In the genomic region with DNA sequence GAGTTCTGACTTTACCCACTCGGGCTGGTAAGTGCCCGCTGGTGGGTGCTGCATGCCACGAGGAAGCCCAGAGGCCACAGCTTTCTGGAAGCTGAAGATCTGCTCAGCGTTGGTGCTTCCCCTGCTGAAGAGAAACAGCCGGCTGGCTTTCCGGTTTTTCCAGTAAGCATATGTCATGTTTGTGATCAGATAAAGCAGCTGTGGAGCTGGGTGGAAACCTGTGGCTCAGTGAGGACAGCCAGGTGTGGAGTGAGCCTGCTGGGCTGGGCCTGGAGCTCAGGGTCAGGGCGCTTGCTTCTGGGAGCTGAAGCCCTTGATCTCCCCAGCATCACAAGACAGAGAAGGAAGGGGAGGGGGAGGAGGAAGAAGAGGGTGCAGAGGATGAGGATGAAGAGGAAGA, we compare ENCODE assay signal across 22 mouse cellular contexts. TPM values are rescaled to one million over a fixed set of nuclear protein-coding genes. Genes with fewer than 3 reads are reported as not detected.
A peak's percentile ranks its signal among the peaks of the same experiment; 100 is the strongest.
DNase-seq lines count a peak whose midpoint lies in the region; ATAC-seq lines count a peak whose summit lies in the region.
"Had no signal": no experiment of that assay in that cellular context is flagged by ENCODE, and none has a peak within 500 bp of the region (broad histone marks: within the 10 kb centered on the region; RNA-seq: fewer than 3 reads in every experiment).

No protein-coding gene starts in this region.

- H3K9me3 ChIP-seq in heart, embryonic 15.5 days (replicated peaks) = no peaks in the 10 kb centered on the region
- no peaks in the 10 kb centered on the region for H3K9me3 ChIP-seq in limb, embryonic 15.5 days
- no peaks in the 10 kb centered on the region for H3K9me3 ChIP-seq in midbrain, embryonic 14.5 days (ENCODE audit: control insufficient read depth, low read length)
- no peaks in the 10 kb centered on the region for H3K9me3 ChIP-seq in neural tube, embryonic 15.5 days (replicated peaks)
- H3K9me3 ChIP-seq: hindbrain, embryonic 15.5 days; megakaryocyte, embryonic 14.5 days had no signal

- H3K4me3 ChIP-seq in heart, embryonic 15.5 days = no peak overlapping the region
- H3K4me3 ChIP-seq in limb, embryonic 15.5 days = no peak overlapping the region
- no peak overlapping the region for H3K4me3 ChIP-seq in midbrain, embryonic 14.5 days (replicated peaks; ENCODE audit: low read depth, low read length)
- no peak overlapping the region for H3K4me3 ChIP-seq in neural tube, embryonic 15.5 days (replicated peaks)
- H3K4me3 ChIP-seq: hindbrain, embryonic 15.5 days; megakaryocyte, embryonic 14.5 days had no signal

- no peak overlapping the region for H3K4me2 ChIP-seq in heart, embryonic 15.5 days
- no peak overlapping the region for H3K4me2 ChIP-seq in limb, embryonic 15.5 days
- H3K4me2 ChIP-seq in midbrain, embryonic 14.5 days (ENCODE audit: low read length) = no peak overlapping the region
- H3K4me2 ChIP-seq in neural tube, embryonic 15.5 days = no peak overlapping the region
- H3K4me2 ChIP-seq: hindbrain, embryonic 15.5 days had no signal

- H3K9ac ChIP-seq in heart, embryonic 15.5 days = no peak overlapping the region
- no peak overlapping the region for H3K9ac ChIP-seq in limb, embryonic 15.5 days
- H3K9ac ChIP-seq in midbrain, embryonic 14.5 days (replicated peaks; ENCODE audit: low read length) = no peak overlapping the region
- no peak overlapping the region for H3K9ac ChIP-seq in neural tube, embryonic 15.5 days (replicated peaks)
- H3K9ac ChIP-seq: hindbrain, embryonic 15.5 days had no signal

- ATAC-seq in heart, embryonic 15.5 days (replicated peaks; ENCODE audit: insufficient number of reproducible peaks, insufficient read depth, low FRiP score, low read depth) = no peak
- no peak for ATAC-seq in limb, embryonic 15.5 days (ENCODE audit: insufficient number of reproducible peaks, low FRiP score, low TSS enrichment, low read depth)
- ATAC-seq in midbrain, embryonic 14.5 days (ENCODE audit: low FRiP score, low TSS enrichment) = no peak
- no peak for ATAC-seq in neural tube, embryonic 15.5 days (ENCODE audit: low FRiP score)
- ATAC-seq: forebrain, embryonic 14.5 days; Patski had no signal

- DNase-seq in heart, postnatal 25 days (ENCODE audit: low spot score) = no peak
- peak; percentile 71 for DNase-seq in urinary bladder, postnatal 14 days (ENCODE audit: low spot score)
- DNase-seq in urinary bladder, adult 2 months (ENCODE audit: low spot score) = no peak
- DNase-seq in thymus, postnatal 36 days = peak; percentile 6 to 24
- no peak for DNase-seq in midbrain, embryonic 14.5 days
- DNase-seq: cerebellum, adult 2 months; left cerebral cortex, postnatal 4 days had no signal

- intact Hi-C loops in heart, postnatal 25 days (cut with DNase I) = no loop called here

- peaks cover 3% of the 10 kb centered on the region; the same call in 1 of the 2 replicates for H3K36me3 ChIP-seq in heart, embryonic 15.5 days
- peaks cover 5% of the 10 kb centered on the region; the same call in 1 of the 2 replicates for H3K36me3 ChIP-seq in limb, embryonic 15.5 days
- H3K36me3 ChIP-seq in midbrain, embryonic 14.5 days (ENCODE audit: control insufficient read depth, insufficient read depth, low read length) = no peaks in the 10 kb centered on the region
- peaks cover 8% of the 10 kb centered on the region for H3K36me3 ChIP-seq in neural tube, embryonic 15.5 days
- H3K36me3 ChIP-seq: hindbrain, embryonic 15.5 days had no signal

- no peaks in the 10 kb centered on the region for H3K27me3 ChIP-seq in heart, embryonic 15.5 days
- H3K27me3 ChIP-seq in limb, embryonic 15.5 days = no peaks in the 10 kb centered on the region
- H3K27me3 ChIP-seq in midbrain, embryonic 14.5 days (ENCODE audit: control insufficient read depth, insufficient read depth, low read length) = no peaks in the 10 kb centered on the region
- H3K27me3 ChIP-seq in neural tube, embryonic 15.5 days (replicated peaks) = no peaks in the 10 kb centered on the region
- H3K27me3 ChIP-seq: hindbrain, embryonic 15.5 days; megakaryocyte, embryonic 14.5 days; Patski had no signal

- H3K27ac ChIP-seq in heart, embryonic 15.5 days = peak overlapping the region; percentile 48; the same call in 1 of the 2 replicates
- peak overlapping the region; percentile 55 for H3K27ac ChIP-seq in limb, embryonic 15.5 days
- no peak overlapping the region for H3K27ac ChIP-seq in midbrain, embryonic 14.5 days (replicated peaks; ENCODE audit: low read depth, low read length)
- no peak overlapping the region for H3K27ac ChIP-seq in neural tube, embryonic 15.5 days (replicated peaks)
- H3K27ac ChIP-seq: hindbrain, embryonic 15.5 days; kidney, postnatal 0 days had no signal

- 62% methylated on average over 7 of the region's 7 CpGs for WGBS in heart, embryonic 15.5 days
- WGBS in limb, embryonic 15.5 days = 68% methylated on average over 7 of the region's 7 CpGs
- WGBS in midbrain, embryonic 14.5 days = 97% methylated on average over 7 of the region's 7 CpGs
- WGBS in neural tube, embryonic 15.5 days = 87% methylated on average over 7 of the region's 7 CpGs

- H3K4me1 ChIP-seq in heart, embryonic 15.5 days (replicated peaks) = peaks cover 11% of the 10 kb centered on the region
- H3K4me1 ChIP-seq in limb, embryonic 15.5 days = 0 out of 2 replicates have a peak, but pooled peaks cover 3% of the 10 kb centered on the region
- no peaks in the 10 kb centered on the region for H3K4me1 ChIP-seq in midbrain, embryonic 14.5 days (ENCODE audit: control insufficient read depth, insufficient read depth, low read length)
- H3K4me1 ChIP-seq in neural tube, embryonic 15.5 days = peaks cover 3% of the 10 kb centered on the region; the same call in 1 of the 2 replicates
- H3K4me1 ChIP-seq: hindbrain, embryonic 15.5 days had no signal

RNA-seq across cellular contexts. Expression of gene Tmem217, which starts 4.7 kb away (rescaled TPM):
- polyA plus RNA-seq in heart, embryonic 15.5 days (2015; fragmentation: Nextera tagmentation; extraction: Ambion mirVana) = 0.62 and 1.0 TPM in 2 replicates
- not detected for total RNA-seq in heart, postnatal 25 days (2021)
- 0.14 and 0.21 TPM in 2 replicates for polyA plus RNA-seq in urinary bladder, adult 2 months (2012; rRNA removed)
- 0.73 and 1.1 TPM in 2 replicates for polyA plus RNA-seq in limb, embryonic 15.5 days (2015; fragmentation: Nextera tagmentation; extraction: Ambion mirVana)
- polyA plus RNA-seq in midbrain, embryonic 14.5 days (2014; fragmentation: Nextera tagmentation; extraction: Ambion mirVana) = 0.43 and 0.49 TPM in 2 replicates
- polyA plus RNA-seq in neural tube, embryonic 15.5 days (2015; fragmentation: Nextera tagmentation; extraction: Ambion mirVana) = 1.2 and 1.5 TPM in 2 replicates
- total RNA-seq: gastrocnemius, adult 8-10 months; left cerebral cortex, postnatal 4 days; monocyte, adult 5-6 weeks had no signal
- polyA plus RNA-seq: forebrain, embryonic 14.5 days; liver, embryonic 16.5 days had no signal

RNA-seq across cellular contexts. Expression of gene Tbc1d22b, which starts 7.3 kb away (rescaled TPM):
- 8.5 and 13.0 TPM in 2 replicates for polyA plus RNA-seq in heart, embryonic 15.5 days (2015; fragmentation: Nextera tagmentation; extraction: Ambion mirVana)
- 10 to 100 TPM; 12.7 to 13.3 TPM for total RNA-seq in heart, postnatal 25 days (2021)
- 13.5 and 14.1 TPM in 2 replicates for polyA plus RNA-seq in urinary bladder, adult 2 months (2012; rRNA removed)
- 13.4 and 14.7 TPM in 2 replicates for polyA plus RNA-seq in limb, embryonic 15.5 days (2015; fragmentation: Nextera tagmentation; extraction: Ambion mirVana)
- 25.8 and 27.7 TPM in 2 replicates for polyA plus RNA-seq in midbrain, embryonic 14.5 days (2014; fragmentation: Nextera tagmentation; extraction: Ambion mirVana)
- 25.7 and 29.4 TPM in 2 replicates for polyA plus RNA-seq in neural tube, embryonic 15.5 days (2015; fragmentation: Nextera tagmentation; extraction: Ambion mirVana)

RNA-seq across cellular contexts. Expression of gene Gm17657, which starts 7.5 kb away (rescaled TPM):
- polyA plus RNA-seq in heart, embryonic 15.5 days (2015; fragmentation: Nextera tagmentation; extraction: Ambion mirVana) = not detected in 2 replicates
- not detected for total RNA-seq in heart, postnatal 25 days (2021)
- polyA plus RNA-seq in urinary bladder, adult 2 months (2012; rRNA removed) = not detected in 2 replicates
- not detected in 2 replicates for polyA plus RNA-seq in limb, embryonic 15.5 days (2015; fragmentation: Nextera tagmentation; extraction: Ambion mirVana)
- polyA plus RNA-seq in midbrain, embryonic 14.5 days (2014; fragmentation: Nextera tagmentation; extraction: Ambion mirVana) = not detected in 2 replicates
- polyA plus RNA-seq in neural tube, embryonic 15.5 days (2015; fragmentation: Nextera tagmentation; extraction: Ambion mirVana) = not detected in 2 replicates
- total RNA-seq: gastrocnemius, adult 8-10 months; layer of hippocampus, postnatal 25 days; left cerebral cortex, postnatal 4 days; monocyte, adult 5-6 weeks had no signal
- polyA plus RNA-seq: brain, embryonic 14.5 days; cerebellum, adult 2 months; cortical plate, adult 2 months; forebrain, embryonic 14.5 days; hindbrain, embryonic 15.5 days; kidney, postnatal 0 days; liver, embryonic 16.5 days; neural tube, embryonic 14.5 days; Patski had no signal

RNA-seq across cellular contexts. Expression of gene Rnf8, which starts 57.7 kb away (rescaled TPM):
- 44.6 and 53.2 TPM in 2 replicates for polyA plus RNA-seq in heart, embryonic 15.5 days (2015; fragmentation: Nextera tagmentation; extraction: Ambion mirVana)
- 10 to 100 TPM; 20.0 to 21.2 TPM for total RNA-seq in heart, postnatal 25 days (2021)
- 31.7 and 35.6 TPM in 2 replicates for polyA plus RNA-seq in urinary bladder, adult 2 months (2012; rRNA removed)
- 67.3 and 68.8 TPM in 2 replicates for polyA plus RNA-seq in limb, embryonic 15.5 days (2015; fragmentation: Nextera tagmentation; extraction: Ambion mirVana)
- polyA plus RNA-seq in midbrain, embryonic 14.5 days (2014; fragmentation: Nextera tagmentation; extraction: Ambion mirVana) = 80.5 and 86.8 TPM in 2 replicates
- 78.0 and 78.6 TPM in 2 replicates for polyA plus RNA-seq in neural tube, embryonic 15.5 days (2015; fragmentation: Nextera tagmentation; extraction: Ambion mirVana)

RNA-seq across cellular contexts. Expression of gene Gm28043, which starts 57.8 kb away (rescaled TPM):
- 1.8 and 2.4 TPM in 2 replicates for polyA plus RNA-seq in heart, embryonic 15.5 days (2015; fragmentation: Nextera tagmentation; extraction: Ambion mirVana)
- 1 to 10 TPM in 1 of 2 experiments, under 1 TPM in 1; 0.68 to 1.2 TPM for total RNA-seq in heart, postnatal 25 days (2021)
- polyA plus RNA-seq in urinary bladder, adult 2 months (2012; rRNA removed) = 1.7 and 1.8 TPM in 2 replicates
- 2.5 and 2.8 TPM in 2 replicates for polyA plus RNA-seq in limb, embryonic 15.5 days (2015; fragmentation: Nextera tagmentation; extraction: Ambion mirVana)
- 2.0 and 2.9 TPM in 2 replicates for polyA plus RNA-seq in midbrain, embryonic 14.5 days (2014; fragmentation: Nextera tagmentation; extraction: Ambion mirVana)
- polyA plus RNA-seq in neural tube, embryonic 15.5 days (2015; fragmentation: Nextera tagmentation; extraction: Ambion mirVana) = 1.7 and 2.4 TPM in 2 replicates

Comparison
In these comparisons a context has a peak if more than half of its experiments do, and no peak if none do; other contexts are left out.
1. DNase-seq: peak in urinary bladder, postnatal 14 days (single experiment) and thymus, postnatal 36 days (2 of 2); none in heart, postnatal 25 days (single experiment), urinary bladder, adult 2 months (single experiment) and midbrain, embryonic 14.5 days (single experiment).
2. H3K27ac ChIP-seq: peak in heart, embryonic 15.5 days (single experiment) and limb, embryonic 15.5 days (single experiment); none in midbrain, embryonic 14.5 days (single experiment) and neural tube, embryonic 15.5 days (single experiment).